Mouse (Mus musculus): Measurements from ENCODE around the gene Ptges2.

Ptges2 gene

GRCm38 (mm10) chr2:32440164-32440563, 44.5 kb downstream of the Ptges2 start:
- DNase-seq (ENCODE audit: low read depth, low spot score) = no peak

- DNase-seq (ENCODE audit: low read depth, low spot score) = no peak
These were observed 44.9 kb downstream of the Ptges2 start for GRCm38 (mm10) chr2:32440632-32441031.

GRCm38 (mm10) chr2:32441550-32441949, 45.9 kb downstream of the Ptges2 start:
- no peak for DNase-seq (ENCODE audit: low read depth, low spot score)

- DNase-seq (ENCODE audit: low read depth, low spot score) = no peak
These were observed 49.8 kb downstream of the Ptges2 start for GRCm38 (mm10) chr2:32445535-32445934.

GRCm38 (mm10) chr2:32447264-32447936, 51.7 kb downstream of the Ptges2 start:
- no peak for DNase-seq (ENCODE audit: low read depth, low spot score)

- DNase-seq (ENCODE audit: low read depth, low spot score) = no peak
These were observed 52.8 kb downstream of the Ptges2 start for GRCm38 (mm10) chr2:32448480-32448879.

GRCm38 (mm10) chr2:32449761-32450754, 54.4 kb downstream of the Ptges2 start, which contains the start of gene Naif1:
Naif1 (plus strand) TSS chr2:32450457.
- DNase-seq (ENCODE audit: low read depth, low spot score) = no peak

GRCm38 (mm10) chr2:32450881-32451844, 55.5 kb downstream of the Ptges2 start, which contains the start of gene Slc25a25:
Slc25a25 (minus strand) TSS chr2:32451445.
- peak; percentile 95 for DNase-seq (ENCODE audit: low read depth, low spot score)

GRCm38 (mm10) chr2:32451870-32452372, 56.2 kb downstream of the Ptges2 start:
- peak; percentile 99 for DNase-seq (ENCODE audit: low read depth, low spot score)

- no peak for DNase-seq (ENCODE audit: low read depth, low spot score)
These were observed 56.8 kb downstream of the Ptges2 start for GRCm38 (mm10) chr2:32452441-32452971.

- no peak for DNase-seq (ENCODE audit: low read depth, low spot score)
These were observed 58.1 kb downstream of the Ptges2 start for GRCm38 (mm10) chr2:32453641-32454303.

- DNase-seq (ENCODE audit: low read depth, low spot score) = no peak
These were observed 58.9 kb downstream of the Ptges2 start for GRCm38 (mm10) chr2:32454633-32455032.

GRCm38 (mm10) chr2:32455101-32455500, 59.4 kb downstream of the Ptges2 start:
- DNase-seq (ENCODE audit: low read depth, low spot score) = no peak

Measured in brain, embryonic 18.5 days (tissue).